Mouse (Mus musculus): ENCODE data around the gene Zfp512b. TPM values are rescaled to one million over a fixed set of nuclear protein-coding genes. Genes with fewer than 3 reads are reported as not detected.

Zfp512b gene
- polyA plus RNA-seq, 1 experiment from 2014 or later: 23.4 TPM

GRCm38 (mm10) chr2:181579681-181580080 is 12.9 kb downstream of the Zfp512b start:
- peaks cover 14% of the 10 kb centered on the region for H3K36me3 ChIP-seq
- H3K9ac ChIP-seq: peak overlapping the region; percentile 39
- no peaks in the 10 kb centered on the region for H3K27me3 ChIP-seq (replicated peaks)
- no peak overlapping the region for H3K4me3 ChIP-seq
- H3K4me1 ChIP-seq: peaks cover 62% of the 10 kb centered on the region
- ATAC-seq: no peak
- H3K9me3 ChIP-seq (replicated peaks): no peaks in the 10 kb centered on the region
- 0 out of 2 replicates have a peak overlapping the region, but pooled peaks have one; percentile 76 for H3K27ac ChIP-seq
- H3K4me2 ChIP-seq: peak overlapping the region; percentile 92
- WGBS (ENCODE audit: insufficient replicate concordance): 86% methylated on average over 1 of the region's 1 CpGs

DNA sequence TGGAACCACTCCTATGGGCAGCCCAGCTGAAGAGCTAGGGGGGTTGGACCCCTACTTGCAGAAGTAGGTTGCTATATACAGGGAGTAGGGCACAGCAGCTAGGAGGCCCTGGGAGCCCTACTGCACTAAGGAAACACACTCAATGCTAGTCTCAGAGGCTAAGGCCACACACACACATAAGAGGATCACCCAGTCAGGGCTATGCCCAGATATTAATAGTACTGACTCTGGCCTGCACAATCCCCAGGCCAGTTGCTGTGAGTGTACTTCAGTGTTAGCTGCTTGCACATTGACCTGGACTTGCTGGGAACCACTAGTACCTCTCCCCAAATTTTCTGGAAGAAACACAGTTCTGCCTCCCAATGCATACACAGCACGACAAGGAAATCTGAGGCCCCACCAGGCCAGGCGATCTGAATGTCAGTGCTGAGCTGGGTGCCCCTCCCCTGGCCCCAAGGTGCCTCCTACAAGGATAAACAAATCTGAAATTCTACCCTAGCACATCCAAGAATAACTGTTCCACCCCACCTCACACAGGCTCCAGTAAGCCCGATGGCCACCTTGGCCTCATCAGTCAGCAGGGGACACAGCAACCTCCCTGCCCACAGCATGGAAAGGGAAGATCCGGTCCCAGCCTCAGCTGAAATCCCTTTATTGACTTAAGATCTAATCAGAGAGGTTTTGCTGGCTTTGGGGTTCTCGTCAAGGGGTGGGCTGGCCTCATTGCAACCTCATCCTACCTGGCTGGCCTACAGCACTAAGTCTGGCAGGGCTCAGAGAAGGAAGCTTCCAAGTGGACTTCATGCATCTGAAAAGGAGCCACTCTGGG is 13.6 kb downstream of the Zfp512b start:
- Histone ChIP-seq H3K9me3 (replicated peaks) (no peaks in the 10 kb centered on the region), H3K4me3 (no peak overlapping the region), H3K27me3 (replicated peaks) (no peaks in the 10 kb centered on the region), H3K4me1 (peaks cover 68% of the 10 kb centered on the region), H3K4me2 (peak overlapping the region; percentile 92), H3K36me3 (peaks cover 13% of the 10 kb centered on the region), H3K27ac (peak overlapping the region; percentile 76), H3K9ac (peak overlapping the region; percentile 42)
- 58% methylated on average over 5 of the region's 5 CpGs for WGBS (ENCODE audit: insufficient replicate concordance)
- no peak for ATAC-seq

- no peaks in the 10 kb centered on the region for H3K9me3 ChIP-seq (replicated peaks)
- peak; percentile 42 for ATAC-seq
- peaks cover 75% of the 10 kb centered on the region for H3K4me1 ChIP-seq
- peak overlapping the region; percentile 42 for H3K9ac ChIP-seq
- peak overlapping the region; percentile 76 for H3K27ac ChIP-seq
- peaks cover 17% of the 10 kb centered on the region for H3K36me3 ChIP-seq
- no peaks in the 10 kb centered on the region for H3K27me3 ChIP-seq (replicated peaks)
- peak overlapping the region; percentile 92 for H3K4me2 ChIP-seq
- no peak overlapping the region for H3K4me3 ChIP-seq
- WGBS (ENCODE audit: insufficient replicate concordance): 31% methylated on average over 7 of the region's 7 CpGs
Observed at GRCm38 (mm10) chr2:181577981-181578581, 14.5 kb downstream of the Zfp512b start.

- Histone ChIP-seq H3K4me2 (peak overlapping the region; percentile 92), H3K4me3 (no peak overlapping the region), H3K36me3 (peaks cover 27% of the 10 kb centered on the region), H3K9ac (no peak overlapping the region), H3K4me1 (peaks cover 69% of the 10 kb centered on the region), H3K27me3 (replicated peaks) (no peaks in the 10 kb centered on the region), H3K9me3 (replicated peaks) (no peaks in the 10 kb centered on the region), H3K27ac (peak overlapping the region; percentile 63)
- no peak for ATAC-seq
- 53% methylated on average over 2 of the region's 2 CpGs for WGBS (ENCODE audit: insufficient replicate concordance)
Observed at GRCm38 (mm10) chr2:181577126-181577525, 15.5 kb downstream of the Zfp512b start.

GRCm38 (mm10) chr2:181576613-181577012 is 16.0 kb downstream of the Zfp512b start:
- 61% methylated on average over 2 of the region's 2 CpGs for WGBS (ENCODE audit: insufficient replicate concordance)
- Histone ChIP-seq H3K9me3 (replicated peaks) (no peaks in the 10 kb centered on the region), H3K4me1 (peaks cover 70% of the 10 kb centered on the region), H3K36me3 (peaks cover 27% of the 10 kb centered on the region), H3K4me2 (peak overlapping the region; percentile 92), H3K4me3 (no peak overlapping the region), H3K9ac (no peak overlapping the region), H3K27me3 (replicated peaks) (no peaks in the 10 kb centered on the region), H3K27ac (peak overlapping the region; percentile 63)
- ATAC-seq: no peak

GRCm38 (mm10) chr2:181574921-181575545 is 17.6 kb downstream of the Zfp512b start:
- H3K27me3 ChIP-seq (replicated peaks): no peaks in the 10 kb centered on the region
- H3K9me3 ChIP-seq (replicated peaks): no peaks in the 10 kb centered on the region
- H3K4me1 ChIP-seq: peaks cover 77% of the 10 kb centered on the region
- no peak overlapping the region for H3K9ac ChIP-seq
- H3K4me3 ChIP-seq: no peak overlapping the region
- 92% methylated on average over 7 of the region's 7 CpGs for WGBS (ENCODE audit: insufficient replicate concordance)
- no peak overlapping the region for H3K4me2 ChIP-seq
- no peak overlapping the region for H3K27ac ChIP-seq
- no peak for ATAC-seq
- peaks cover 30% of the 10 kb centered on the region for H3K36me3 ChIP-seq

DNA sequence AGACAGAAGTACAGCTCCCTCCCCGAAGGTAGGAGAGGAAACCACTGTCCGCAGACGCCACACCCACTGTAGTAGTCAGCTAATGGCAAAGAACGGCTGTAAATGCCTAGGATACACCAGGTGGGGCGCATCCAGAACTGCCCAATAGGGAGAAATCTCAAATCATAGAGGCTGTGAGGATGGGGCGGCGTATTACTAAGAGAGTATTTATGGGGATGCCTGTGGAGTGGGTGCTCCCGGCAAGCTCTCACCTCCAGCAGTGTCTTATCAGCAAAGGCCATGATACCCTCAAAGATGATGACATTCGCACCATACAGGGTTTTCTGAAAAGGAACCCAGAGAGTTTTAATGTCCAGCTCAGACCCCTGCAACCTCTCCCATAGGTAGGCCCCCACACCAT is 18.6 kb downstream of the Zfp512b start:
- Histone ChIP-seq H3K9me3 (replicated peaks) (no peaks in the 10 kb centered on the region), H3K27me3 (replicated peaks) (no peaks in the 10 kb centered on the region), H3K9ac (no peak overlapping the region), H3K4me3 (no peak overlapping the region), H3K36me3 (peaks cover 34% of the 10 kb centered on the region), H3K4me2 (no peak overlapping the region), H3K4me1 (peaks cover 76% of the 10 kb centered on the region), H3K27ac (no peak overlapping the region)
- ATAC-seq: no peak
- 74% methylated on average over 9 of the region's 9 CpGs for WGBS (ENCODE audit: insufficient replicate concordance)

GRCm38 (mm10) chr2:181572921-181573920 is 19.4 kb downstream of the Zfp512b start:
- Histone ChIP-seq H3K36me3 (peaks cover 34% of the 10 kb centered on the region), H3K27ac (no peak overlapping the region), H3K9ac (no peak overlapping the region; the same call in 1 of the 2 replicates), H3K4me2 (no peak overlapping the region), H3K9me3 (replicated peaks) (no peaks in the 10 kb centered on the region), H3K4me1 (peaks cover 76% of the 10 kb centered on the region), H3K4me3 (no peak overlapping the region), H3K27me3 (replicated peaks) (no peaks in the 10 kb centered on the region)
- no peak for ATAC-seq
- 88% methylated on average over 15 of the region's 15 CpGs for WGBS (ENCODE audit: insufficient replicate concordance)

DNA sequence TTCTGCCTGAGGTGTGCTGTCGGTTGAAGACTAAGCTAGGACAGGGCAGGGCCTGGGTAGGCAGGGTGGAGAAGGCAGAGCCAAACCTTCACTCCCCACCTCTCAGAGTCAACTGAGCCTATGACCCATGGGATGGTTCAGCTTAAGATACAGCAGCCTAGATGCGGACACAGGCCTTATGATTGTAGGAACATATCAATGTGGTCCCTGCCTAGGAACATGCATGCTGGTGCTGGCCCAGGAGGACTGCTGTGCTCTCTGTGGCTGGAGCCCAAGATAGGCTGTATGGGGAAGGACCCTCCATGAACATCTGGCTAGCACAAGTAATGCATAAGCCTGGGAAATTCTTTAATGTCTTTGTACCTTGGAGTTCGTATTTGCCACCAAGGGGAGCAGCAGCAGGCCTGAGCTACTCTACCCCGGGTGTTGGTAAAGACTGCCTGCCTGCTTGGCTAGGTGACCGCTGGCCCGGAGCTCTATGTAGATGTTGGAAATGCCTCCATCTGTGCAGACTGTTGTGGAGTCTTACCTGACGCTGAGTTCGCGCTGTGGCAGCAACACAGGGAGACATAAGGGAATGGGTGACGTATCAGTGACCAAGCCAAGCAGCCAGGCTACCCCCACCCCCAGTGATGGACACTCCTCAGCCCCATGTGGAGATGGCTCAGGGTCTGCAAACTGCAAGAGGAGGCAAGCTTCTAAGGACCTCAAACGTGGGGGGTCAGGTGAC is 20.5 kb downstream of the Zfp512b start:
- H3K4me1 ChIP-seq: peaks cover 70% of the 10 kb centered on the region
- 81% methylated on average over 11 of the region's 11 CpGs for WGBS (ENCODE audit: insufficient replicate concordance)
- H3K27ac ChIP-seq: no peak overlapping the region

DNA sequence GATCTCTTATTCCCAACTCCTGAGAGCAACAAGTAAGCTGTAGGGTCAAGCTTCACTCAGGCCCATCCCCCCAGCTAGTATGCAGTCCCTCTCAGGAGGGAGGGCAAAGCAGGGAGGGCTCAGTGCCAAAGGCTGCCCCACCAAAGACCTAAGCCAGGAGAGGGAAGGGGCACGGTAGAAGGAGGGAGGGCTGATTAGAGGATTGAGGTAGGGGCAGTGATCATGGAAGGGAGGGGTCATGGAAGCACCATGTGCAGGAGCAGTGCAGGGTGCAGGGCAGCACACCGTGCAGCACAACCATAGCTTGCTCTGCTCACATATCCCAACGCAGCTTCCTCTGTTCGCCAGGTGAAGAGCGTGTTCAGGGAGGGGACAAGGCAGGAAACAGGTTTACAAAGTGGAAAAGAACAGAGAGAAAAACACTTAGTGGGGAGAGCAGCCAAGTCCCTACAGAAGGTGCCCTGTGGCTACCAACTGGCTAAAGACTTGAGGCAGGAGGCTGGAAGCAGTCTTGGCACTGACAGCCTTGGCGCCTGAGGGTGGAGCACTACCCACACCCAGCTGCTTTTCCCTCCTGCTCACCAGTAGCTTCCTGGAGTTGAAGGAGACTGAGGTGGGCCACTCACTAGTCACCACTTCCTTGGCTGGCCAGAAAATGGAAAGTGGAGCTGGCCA is 21.5 kb downstream of the Zfp512b start:
- H3K4me1 ChIP-seq: peaks cover 59% of the 10 kb centered on the region
- no peak overlapping the region for H3K4me3 ChIP-seq
- no peak overlapping the region for H3K27ac ChIP-seq
- peak overlapping the region; percentile 5; the same call in 1 of the 2 replicates for H3K9ac ChIP-seq
- 0 out of 2 replicates have a peak overlapping the region, but pooled peaks have one; percentile 7 for H3K4me2 ChIP-seq
- WGBS (ENCODE audit: insufficient replicate concordance): 65% methylated on average over 6 of the region's 6 CpGs
- peaks cover 34% of the 10 kb centered on the region for H3K36me3 ChIP-seq
- no peaks in the 10 kb centered on the region for H3K27me3 ChIP-seq (replicated peaks)
- no peak for ATAC-seq
- H3K9me3 ChIP-seq (replicated peaks): no peaks in the 10 kb centered on the region

More for the DNA sequence above, 20.5 kb downstream of the Zfp512b start:
- Histone ChIP-seq H3K4me3 (no peak overlapping the region), H3K4me2 (no peak overlapping the region), H3K36me3 (peaks cover 34% of the 10 kb centered on the region), H3K9me3 (replicated peaks) (no peaks in the 10 kb centered on the region), H3K9ac (no peak overlapping the region), H3K27me3 (replicated peaks) (no peaks in the 10 kb centered on the region)
- ATAC-seq: no peak
